Mouse (Mus musculus) spleen, embryonic (tissue): Measurements from ENCODE around the gene Ppp1r3f.

Experiments
- CTCF ChIA-PET: fragments of 350-600 bp; sonication (Branson Sonifier 250); formaldehyde crosslinking; loops from one replicate; lab custom pipeline; 2022; lab: Charles Lee

The Ppp1r3f gene

GRCm38 (mm10) chrX:7553474-7553873 lies 20.6 kb downstream of the Ppp1r3f start:
- CTCF ChIA-PET, result interaction anchor here (0.6 kb wide), 1 partner anchor 118 kb away, joined by 4 read pairs; no protein-coding TSS in a partner anchor

DNA sequence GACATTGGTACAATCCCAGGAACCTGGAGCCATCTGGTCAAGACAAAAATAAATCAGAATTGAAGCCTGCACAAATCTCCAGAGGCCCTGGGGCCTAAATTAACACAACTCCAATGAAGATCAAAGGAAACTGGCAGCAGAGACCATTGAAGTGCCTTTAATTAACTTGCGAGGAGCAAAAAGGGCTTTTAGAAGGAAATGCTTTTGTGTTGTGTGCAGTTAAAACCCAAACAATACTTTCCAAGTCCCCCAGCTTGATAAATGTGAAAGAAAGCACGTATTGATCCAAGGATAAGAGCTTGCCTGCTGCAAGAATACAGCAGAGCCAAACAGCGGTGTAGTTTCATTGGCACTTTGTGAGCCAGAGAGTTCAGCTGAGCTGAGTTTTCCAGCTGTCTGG lies 49.1 kb downstream of the Ppp1r3f start:
- CTCF ChIA-PET, result no interaction called here
